Mouse (Mus musculus) adrenal gland, postnatal 10 days (tissue): Measurements from ENCODE around the gene Fjx1. TPM values are rescaled to one million over a fixed set of nuclear protein-coding genes. Genes with fewer than 3 reads are reported as not detected.

Source experiments
- DNase-seq: peaks from one replicate; pipeline ENCODE4 v3.0.0; 2021; ENCODE audit warnings: mixed read lengths
- total RNA-seq, 2 experiments: library from RNA; stranded (reverse); gene quantifications; 2 replicates each; pipeline ENCODE4 v1.2.3; 2021

Gene Fjx1
- total RNA-seq, 2 experiments from 2014 or later: 1.9 to 2.0 TPM

GRCm38 (mm10) chr2:102426434-102426833, 25.9 kb downstream of the Fjx1 start:
- DNase-seq: no peak

- DNase-seq: no peak
Observed at GRCm38 (mm10) chr2:102416149-102416743, 36.1 kb downstream of the Fjx1 start.

GRCm38 (mm10) chr2:102412738-102413137, 39.6 kb downstream of the Fjx1 start:
- no peak for DNase-seq

GRCm38 (mm10) chr2:102410615-102411014, 41.7 kb downstream of the Fjx1 start:
- DNase-seq: no peak

GRCm38 (mm10) chr2:102409741-102410140, 42.6 kb downstream of the Fjx1 start:
- no peak for DNase-seq

GRCm38 (mm10) chr2:102407363-102408184, 44.7 kb downstream of the Fjx1 start, which contains the start of gene Trim44:
Gene Trim44, minus strand, starts transcription at chr2:102407828.
- DNase-seq: no peak

- no peak for DNase-seq
Observed at GRCm38 (mm10) chr2:102406324-102407304, 45.7 kb downstream of the Fjx1 start.

- no peak for DNase-seq
Observed at GRCm38 (mm10) chr2:102403982-102404381, 48.3 kb downstream of the Fjx1 start.

GRCm38 (mm10) chr2:102403306-102403705, 49.0 kb downstream of the Fjx1 start:
- no peak for DNase-seq

GRCm38 (mm10) chr2:102401352-102401692, 51.0 kb downstream of the Fjx1 start:
- DNase-seq: no peak

GRCm38 (mm10) chr2:102400605-102401351, 51.5 kb downstream of the Fjx1 start:
- DNase-seq: peak; percentile 90

GRCm38 (mm10) chr2:102399864-102400604, 52.3 kb downstream of the Fjx1 start:
- no peak for DNase-seq

Other genes starting within 250 kb of the Fjx1 start
- 10 to 100 TPM; 58.0 to 64.2 TPM for gene Trim44, start 44.7 kb downstream of the Fjx1 start, total RNA-seq
- 1 to 10 TPM; 7.1 to 9.7 TPM for gene Pamr1, start 97.5 kb upstream of the Fjx1 start, total RNA-seq
- gene Slc1a2, start 206.2 kb upstream of the Fjx1 start, total RNA-seq: 1 to 10 TPM in 1 of 2 experiments, under 1 TPM in 1; 0.61 to 1.4 TPM